Mouse (Mus musculus) megakaryocyte, adult 5-6 weeks (primary cell): ENCODE results near the gene Dhrs3. TPM values are rescaled to one million over a fixed set of nuclear protein-coding genes. Genes with fewer than 3 reads are reported as not detected.

Source experiments
- ATAC-seq: 2 replicates; pipeline ENCODE4 v1.8.0; 2016; ENCODE audit warnings: mild to moderate bottlenecking, inconsistent platforms; ENCODE audit not compliant: poor library complexity, severe bottlenecking
- total RNA-seq, 2 experiments: library from RNA; stranded (forward) in 1 of 2; stranded (reverse) in 1 of 2; fragments of 153-499, 151-499 nt in 1 of 2; fragments of 221-1000, 200-1000 nt in 1 of 2; gene quantifications; 2 replicates each; pipeline versions ENCODE4 v1.2.3 to v1.2.4; 2015 to 2017

Dhrs3 gene
- total RNA-seq, 2 experiments from 2014 or later, result 49.8 to 61.4 TPM

DNA sequence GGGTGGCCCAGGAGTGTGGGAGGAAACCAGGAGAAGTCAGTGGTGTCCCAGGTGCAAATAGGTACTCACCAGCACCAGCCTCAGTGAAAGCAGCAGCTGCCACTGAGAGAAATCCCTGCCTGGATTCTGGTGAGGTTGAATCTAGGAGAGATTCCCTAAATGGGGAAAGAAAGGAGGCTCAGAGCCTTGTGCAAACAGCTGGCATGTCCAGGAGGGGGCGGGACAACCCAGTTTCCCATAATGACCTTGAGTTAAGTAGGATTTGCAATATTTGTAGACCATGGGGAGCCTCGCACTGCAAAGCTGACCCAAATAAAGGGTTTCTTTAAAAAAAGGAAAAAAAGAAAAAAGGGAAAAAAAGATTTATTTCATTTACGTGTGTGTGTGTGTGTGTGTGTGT is 3.7 kb downstream of the Dhrs3 start:
- ATAC-seq, result no peak

DNA sequence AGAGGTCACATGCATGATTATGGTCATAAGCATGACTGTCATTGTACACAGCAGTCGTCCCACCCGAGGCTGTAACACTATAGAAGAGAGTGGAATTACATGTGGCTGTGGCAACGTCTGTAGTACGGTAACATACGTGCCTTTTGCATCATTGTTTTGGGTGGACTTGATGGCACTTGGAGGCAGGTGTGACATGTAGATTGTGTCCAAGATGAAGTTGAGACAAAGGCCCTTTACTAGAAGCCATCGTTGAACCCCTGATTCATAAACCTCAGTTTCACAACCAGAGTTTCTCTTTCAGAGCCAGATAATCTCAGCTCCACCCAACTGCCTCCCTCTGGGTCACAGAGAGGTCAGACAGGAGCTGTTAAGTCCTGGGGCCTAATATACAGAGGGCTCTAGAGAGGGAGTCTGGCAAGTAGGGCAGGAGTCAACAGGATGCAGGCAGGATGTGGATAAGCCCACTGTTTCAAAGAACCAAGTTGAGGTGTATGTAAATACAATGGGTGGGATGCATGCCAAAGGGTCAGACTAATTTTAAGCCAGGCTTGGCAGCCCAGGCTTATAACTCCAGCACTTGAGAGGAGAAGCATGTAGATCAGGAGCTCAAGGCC is 5.5 kb downstream of the Dhrs3 start:
- peak; percentile 56 for ATAC-seq

DNA sequence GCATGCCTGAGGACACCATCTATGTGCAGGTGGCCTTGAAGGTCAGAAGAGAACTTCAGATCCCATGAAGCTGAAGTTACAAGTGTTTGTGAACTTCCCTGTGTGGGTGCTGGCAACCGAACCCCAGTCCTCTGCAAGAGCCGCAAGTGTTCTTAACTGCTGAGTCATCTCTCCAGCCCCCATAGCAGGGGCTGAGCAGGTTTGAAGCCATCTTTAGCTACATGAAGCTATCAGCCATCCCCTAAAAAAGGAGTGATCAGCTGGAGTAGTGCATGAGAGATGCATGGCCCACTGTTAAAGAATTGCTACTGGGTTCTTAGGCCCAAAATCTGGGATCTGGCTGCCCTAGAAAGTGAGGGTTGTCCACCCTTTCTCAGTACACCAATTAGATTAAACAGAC is 6.1 kb downstream of the Dhrs3 start:
- no peak for ATAC-seq

DNA sequence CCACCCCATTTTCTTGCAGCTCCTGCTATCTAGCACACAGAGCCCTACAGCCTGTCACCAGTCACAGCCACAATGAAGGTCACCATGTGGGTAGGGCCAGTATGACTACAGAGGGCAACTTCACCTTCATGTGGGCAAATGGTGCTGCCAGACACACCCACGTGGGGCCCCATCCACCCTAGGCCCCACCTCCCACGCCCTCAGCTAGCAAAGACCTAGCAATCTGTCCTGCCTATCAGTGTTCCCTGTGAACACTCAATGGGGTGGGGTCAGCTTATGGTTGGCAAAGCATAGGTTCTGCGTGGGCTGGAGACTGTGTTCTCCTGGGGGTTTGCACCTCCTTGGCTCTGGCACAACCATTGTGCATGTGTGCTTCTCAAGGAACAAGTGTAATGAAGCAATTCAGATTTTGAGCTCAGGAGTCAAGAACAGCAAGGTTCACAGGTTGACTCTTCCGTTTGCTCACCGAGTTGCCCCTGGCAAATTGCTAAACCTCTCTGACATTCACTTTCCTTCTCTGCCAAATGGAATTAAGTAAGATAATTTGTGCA is 9.0 kb downstream of the Dhrs3 start:
- no peak for ATAC-seq

DNA sequence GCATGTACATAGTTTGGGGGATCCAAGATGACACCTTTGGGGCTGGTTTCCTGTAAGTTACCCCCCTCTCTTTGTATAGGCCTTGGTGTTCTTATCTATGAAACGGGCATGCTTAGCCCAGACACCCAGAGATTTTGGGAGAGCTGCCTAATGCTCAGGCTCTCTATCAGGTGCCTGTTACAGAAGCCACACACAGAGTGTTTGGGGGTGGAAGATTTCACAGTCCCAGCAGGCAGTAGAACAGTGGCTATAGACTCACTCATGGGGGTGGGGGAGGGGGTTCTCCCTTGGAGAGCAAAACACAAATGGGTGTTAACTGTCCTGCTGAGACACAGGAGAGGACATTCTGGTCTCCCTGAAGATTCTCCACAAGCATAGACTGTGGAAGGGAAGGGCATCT is 10.5 kb downstream of the Dhrs3 start:
- ATAC-seq, result no peak

DNA sequence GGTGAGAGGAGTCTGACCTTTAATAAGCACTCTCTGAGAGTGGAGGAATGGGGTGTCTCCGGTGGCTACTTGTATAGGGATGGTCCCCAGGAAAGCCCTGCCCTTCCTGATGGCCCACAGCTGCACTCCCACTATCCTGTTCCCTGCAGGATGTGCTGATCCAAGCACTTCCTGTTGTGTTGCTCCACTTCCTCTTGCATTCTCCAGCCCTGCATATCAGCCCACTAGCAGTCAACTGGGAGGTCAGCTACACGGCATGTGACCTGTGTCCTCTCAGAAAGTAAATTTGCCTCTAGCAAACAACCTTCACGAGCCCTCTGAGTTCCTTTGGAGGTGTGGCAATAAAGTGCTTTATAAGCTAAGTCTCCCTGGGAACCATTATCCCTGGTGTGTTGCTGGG is 11.3 kb downstream of the Dhrs3 start:
- ATAC-seq, result peak; percentile 43

DNA sequence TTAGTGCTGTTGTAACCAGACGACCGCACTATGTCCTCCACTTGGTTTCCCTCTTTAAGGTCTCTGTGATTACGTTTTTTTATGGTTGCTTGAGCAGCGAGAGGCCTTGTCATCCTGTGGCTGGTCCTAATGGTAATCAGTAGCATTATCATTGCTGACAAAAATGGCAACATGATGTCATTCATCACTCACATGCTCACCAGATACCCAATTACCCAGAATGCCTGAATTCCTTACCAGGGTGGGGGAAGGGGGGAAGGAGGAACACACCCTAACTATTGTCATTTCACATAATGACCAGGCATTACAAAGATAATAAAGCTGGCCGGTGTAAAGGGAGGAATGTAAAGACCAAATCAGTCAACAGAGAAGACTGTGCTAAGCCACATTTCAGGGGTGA is 12.5 kb downstream of the Dhrs3 start:
- no peak for ATAC-seq

DNA sequence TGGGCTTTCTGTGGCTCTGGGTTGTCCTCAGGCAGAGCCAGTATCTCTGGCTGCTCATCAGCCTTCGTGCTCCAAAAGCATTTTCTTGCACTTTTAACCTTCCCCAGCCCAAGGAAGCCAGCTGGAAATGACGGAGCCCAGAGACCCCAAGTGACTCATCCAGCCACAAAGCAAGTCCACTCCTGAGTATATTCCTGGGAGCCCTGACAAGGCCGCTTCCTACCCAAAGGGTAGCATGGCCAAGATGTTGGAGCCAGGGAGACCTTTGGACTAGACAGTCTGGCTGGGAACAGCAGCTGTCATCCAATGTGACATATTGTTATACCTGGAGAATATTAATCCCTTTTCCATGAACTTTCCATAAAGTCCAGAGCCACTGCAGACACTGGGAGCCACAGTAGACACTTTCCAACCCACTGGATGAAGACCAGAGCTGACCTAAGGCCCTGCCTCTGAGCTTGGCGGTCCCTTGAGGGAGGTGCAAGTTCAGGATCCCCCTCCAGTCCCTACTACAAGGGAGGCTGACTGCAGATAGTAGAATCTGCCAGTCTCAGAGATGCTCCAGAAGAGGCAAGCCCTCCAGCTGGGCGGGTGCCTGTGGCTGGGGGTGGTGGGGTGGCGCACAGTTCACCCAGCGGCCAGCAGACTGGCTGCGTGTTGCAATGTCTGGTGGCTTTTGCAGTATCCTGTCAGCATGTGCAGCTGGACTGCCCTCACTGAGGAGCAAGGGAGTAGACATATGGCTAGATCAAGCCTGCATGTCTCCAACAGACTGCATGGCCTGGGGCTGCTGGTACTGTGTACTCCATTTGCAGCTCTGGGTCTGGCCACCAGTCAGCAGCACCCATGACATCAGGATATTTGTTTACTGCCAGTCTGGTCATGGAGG is 13.6 kb downstream of the Dhrs3 start:
- peak; percentile 72 for ATAC-seq

DNA sequence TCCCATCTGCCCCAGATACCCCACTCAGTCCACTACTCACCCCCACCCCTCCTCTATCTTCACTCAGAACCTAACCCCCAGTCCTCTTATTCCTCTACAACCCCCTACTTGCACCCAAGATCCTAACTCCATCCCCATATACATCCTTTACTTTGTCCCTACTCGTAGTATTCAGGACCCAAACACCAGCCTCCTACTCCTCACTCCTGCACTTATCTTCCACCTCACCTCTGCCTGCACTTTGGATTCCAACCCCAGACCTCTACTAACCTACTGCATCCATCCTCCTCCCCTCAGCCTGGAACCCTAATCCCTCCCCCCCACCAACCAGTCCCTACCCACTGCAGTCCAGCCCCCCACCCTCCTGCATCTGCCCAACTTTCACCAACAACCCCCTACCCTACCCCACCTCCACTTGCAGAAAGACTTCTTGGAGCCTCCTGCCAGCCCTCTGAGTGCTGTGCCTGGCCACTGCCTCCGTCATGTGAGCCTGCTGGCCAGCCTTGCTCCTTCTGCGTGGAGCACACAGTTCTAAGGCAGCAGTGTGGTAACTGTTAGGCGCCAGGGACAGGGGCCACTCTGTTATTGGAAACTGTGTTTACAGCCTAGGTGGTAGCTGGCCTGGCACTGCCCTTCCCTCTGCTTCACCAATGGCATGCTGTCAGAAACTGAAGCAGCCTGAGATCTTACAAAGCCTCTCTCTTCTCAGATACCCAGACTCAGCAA is 14.5 kb downstream of the Dhrs3 start:
- no peak for ATAC-seq

DNA sequence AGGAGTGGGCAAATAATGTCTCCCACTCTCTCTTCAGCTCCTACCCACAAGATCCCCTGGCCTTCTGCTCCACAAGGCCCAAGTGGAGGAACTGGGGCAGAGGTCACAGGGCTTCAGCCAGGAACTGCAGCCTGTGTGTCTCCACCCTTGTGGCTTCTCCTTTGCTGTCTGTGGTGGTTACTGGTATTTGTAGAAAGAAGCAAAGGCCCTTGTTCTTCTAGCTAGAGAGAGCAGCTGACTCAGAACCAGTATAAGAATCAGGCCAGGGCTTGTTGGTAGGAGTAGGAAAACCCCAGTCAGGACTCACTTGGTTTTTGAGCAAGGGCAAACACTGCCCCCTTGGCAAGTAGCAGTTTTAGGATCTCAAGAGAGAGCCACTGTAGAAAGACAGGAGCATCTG is 16.2 kb downstream of the Dhrs3 start:
- peak; percentile 57 for ATAC-seq

DNA sequence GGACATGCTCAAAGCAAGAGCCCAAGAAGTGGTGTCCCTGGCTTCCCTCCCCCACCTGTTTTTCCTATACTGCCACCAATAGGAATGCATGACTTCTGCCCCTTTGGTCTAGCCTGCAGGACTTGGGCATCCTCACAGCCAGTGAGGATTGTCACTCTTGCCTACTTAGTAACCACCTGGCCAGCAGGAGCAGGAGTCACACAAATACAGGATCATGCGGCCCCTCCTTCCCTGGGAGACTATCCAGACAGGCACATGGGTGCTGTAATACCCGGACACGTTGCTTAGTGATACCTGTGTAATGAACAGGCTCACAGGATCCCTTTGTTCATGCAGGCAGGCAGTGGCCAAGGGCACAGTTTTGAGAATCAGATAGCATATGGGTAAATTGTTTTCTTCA is 17.7 kb downstream of the Dhrs3 start:
- no peak for ATAC-seq

DNA sequence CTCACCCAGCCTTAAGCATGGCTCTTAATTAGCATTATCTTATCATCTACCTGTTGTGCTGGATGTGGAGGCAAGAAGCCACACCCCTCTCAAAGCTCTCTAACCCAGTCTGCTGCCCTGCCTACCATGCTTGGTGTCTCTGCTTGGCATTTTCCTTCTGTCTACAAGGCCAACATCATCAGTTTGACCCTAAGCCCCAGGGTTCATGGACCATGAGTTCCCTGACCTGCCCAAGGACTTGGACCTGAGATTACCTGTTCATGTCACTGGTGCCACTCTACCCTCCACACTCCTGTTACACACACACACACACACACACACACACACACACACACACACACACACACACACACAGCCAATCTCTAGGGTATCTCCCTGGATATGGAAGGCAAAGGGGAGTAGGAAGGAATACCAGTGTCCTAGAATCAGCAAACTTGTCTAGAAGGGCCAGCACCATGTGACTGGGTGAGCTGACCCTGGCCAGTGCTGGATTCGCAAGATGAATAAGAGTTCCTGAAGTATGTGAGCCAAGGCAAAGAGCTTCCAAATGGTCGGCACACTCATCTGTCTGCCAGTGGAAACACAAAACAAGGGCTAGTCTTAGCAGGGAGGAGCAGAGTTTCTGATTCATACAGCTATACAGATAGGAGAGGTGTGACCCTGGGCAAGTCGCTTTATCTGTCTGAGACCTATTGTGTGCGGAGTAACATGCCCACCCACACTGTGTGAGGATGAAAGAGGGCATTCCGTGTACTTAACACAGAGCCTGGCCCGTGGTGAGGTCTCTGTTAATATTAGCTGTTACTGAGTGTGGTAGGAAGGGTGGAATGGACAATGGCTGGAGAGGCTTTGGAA is 20.9 kb downstream of the Dhrs3 start:
- ATAC-seq, result no peak

DNA sequence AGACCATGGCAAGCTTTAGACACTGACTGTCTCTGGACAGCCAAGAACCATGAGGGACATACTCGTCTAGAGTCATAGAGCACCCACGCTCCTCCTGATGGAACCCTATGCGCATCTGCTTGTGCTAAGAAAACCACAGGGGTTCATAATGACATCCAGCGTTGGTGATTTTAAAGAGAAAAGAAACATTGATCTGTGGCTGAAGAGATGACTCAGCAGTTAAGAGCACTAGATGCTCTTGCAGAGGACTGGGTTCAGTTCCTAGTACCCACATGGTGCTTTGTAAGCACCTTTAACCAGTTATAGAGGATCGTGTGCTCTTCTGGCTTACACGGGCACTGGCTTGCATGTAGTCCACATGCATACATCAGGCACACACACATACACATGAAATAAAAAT is 23.9 kb downstream of the Dhrs3 start:
- ATAC-seq, result no peak

DNA sequence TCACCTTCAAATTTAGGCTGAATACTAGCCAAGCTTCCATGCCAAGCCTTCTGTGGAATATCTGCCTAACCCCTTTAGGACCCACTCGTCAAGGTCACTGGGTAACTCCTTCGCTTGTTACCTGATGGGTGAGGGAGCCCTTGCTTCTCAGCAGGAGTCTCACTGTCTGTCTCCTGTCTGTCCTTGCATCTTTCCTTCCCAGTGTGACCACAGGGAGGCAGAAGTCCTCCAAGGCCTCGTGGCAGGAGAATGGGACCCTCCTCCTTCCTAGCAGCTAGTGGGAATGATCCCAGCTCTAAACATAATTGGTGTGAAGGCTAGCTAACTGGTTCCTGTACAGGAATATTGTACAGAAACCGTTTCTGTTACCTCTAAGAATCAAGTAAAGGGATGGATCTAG is 24.5 kb downstream of the Dhrs3 start:
- no peak for ATAC-seq

DNA sequence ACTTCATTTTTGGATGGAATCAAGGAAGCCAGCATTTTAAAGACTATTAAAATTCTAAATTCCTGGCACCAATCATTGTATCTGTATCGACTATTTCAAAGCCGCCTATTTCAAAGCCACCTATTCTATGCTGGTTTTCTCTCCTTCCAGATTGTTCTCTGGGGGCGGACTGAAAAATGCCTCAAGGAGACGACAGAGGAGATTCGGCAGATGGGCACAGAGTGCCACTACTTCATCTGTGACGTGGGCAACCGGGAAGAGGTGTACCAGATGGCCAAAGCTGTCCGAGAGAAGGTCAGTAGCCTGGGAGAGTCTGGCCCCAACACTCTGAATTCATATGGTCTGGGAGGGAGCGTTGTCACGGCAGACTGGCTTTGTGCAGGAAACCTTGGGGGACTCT is 25.9 kb downstream of the Dhrs3 start:
- no peak for ATAC-seq

DNA sequence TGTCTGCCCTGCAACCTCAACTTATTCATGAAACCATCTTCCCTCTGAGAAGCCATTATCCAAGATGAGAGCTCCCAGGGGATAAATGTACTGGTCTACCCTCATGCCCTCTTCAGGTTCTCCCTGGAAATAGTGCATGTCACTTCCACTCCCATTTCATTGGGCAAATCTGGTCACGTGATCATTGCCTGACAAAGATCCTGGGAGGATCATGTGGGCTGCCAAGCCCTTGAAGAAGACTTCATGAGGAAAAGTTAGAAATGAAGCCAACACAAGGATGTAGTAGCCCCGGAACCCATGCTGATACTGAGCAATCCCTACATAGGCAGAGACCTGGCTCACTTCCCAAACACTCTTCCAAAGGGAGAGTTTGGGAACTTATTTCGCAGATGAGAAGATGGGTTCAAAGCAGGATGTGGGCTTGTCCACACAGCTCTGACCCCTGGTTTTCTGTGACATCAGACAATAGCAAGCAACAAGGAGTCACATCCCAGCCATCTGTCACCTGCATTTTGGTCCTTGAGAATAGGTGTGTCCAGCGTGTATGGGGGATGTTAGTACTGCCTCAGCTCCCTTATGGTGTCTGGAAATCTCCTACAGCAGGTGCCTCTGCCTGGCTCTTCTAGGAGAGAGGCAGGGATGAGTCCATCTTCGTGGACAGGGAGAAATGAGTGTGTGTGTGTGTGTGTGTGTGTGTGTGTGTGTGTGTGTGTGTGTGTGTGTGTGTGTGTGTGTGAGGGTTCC is 36.2 kb downstream of the Dhrs3 start:
- no peak for ATAC-seq

DNA sequence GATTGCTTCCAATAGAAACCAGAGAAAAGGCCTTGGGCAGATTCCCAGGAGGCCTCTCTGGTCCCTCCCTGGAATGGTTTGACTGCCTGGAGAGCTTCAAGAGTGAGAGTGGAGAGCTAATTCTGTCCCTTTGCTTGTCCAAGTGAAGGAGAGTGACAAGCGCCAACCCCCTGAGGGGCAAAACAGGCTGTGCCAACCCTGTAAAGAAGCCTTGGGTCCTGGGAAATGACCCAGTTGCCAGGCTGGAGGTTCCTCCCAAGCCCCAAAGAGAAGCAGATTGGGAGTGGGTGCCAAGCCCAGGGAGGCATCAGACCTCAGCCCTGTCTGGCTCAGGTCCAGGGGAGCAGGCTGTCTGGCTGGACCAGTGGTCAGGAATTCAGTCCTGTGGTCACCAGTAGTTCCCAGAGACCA is 37.2 kb downstream of the Dhrs3 start:
- ATAC-seq, result 0 out of 2 replicates have a peak, but pooled peaks have one; percentile 15

DNA sequence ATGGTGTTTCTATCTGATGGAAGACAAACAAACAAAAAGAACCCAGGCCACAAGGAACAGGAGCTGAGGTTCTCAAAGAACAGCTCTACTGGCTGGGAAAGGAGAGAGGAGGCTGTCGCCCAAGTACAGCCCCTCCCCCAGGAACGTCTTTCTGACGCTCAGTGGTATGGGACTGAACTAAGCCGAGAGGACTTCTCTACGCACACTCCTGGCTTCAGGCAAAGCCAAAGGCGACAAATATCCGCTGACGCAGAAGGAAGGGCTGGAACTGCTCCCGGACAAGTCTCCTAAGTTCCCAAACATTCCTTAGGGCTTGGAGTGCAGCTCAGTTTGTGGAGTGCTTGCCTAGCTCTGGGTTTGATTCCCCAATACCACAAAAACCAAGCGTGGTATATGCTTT is 37.7 kb downstream of the Dhrs3 start:
- peak; percentile 31; the same call in 1 of the 2 replicates for ATAC-seq

DNA sequence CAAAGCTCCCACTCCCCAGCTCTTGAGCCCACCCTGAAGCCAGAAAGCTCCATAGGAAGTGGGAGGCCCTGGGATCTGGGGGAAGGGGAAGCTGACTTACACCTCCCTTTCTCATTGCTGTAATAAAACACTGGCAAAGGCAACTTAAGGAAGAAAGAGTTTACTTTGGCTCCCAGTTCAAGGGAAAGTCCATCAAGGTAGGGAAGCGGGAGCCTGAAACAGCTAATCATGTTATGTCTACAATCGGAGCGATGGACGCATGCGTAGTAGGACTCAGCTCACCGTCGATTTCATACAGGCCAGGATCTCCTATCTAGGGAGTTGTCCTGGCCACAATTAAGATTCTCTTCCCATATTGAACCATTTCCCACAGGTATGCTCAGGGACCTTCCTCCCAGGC is 38.5 kb downstream of the Dhrs3 start:
- no peak for ATAC-seq

DNA sequence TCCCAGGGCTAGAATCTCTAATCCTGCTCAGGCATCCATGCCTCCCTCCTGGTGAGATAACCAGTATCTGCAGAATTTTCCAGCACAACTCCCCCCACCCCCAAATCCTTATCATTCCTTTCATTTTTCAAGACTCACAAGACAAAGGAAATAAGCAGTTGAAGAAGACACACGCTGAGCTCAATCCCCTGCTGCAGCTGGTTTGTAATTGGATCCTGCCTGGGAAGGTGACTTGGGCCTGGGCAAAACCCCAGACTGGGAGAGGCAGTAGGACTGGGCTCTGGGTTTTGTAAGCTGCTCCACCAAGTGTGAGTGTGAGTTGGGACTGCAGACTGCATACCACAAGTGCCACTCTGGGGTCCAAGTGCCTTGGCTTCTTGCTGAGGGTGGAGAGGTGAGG is 41.9 kb downstream of the Dhrs3 start:
- ATAC-seq, result no peak
